In genomic region chr11:52268104-52268835, GRCm38 (mm10) we compare ENCODE assay signal across 9 mouse cellular contexts. TPM values are rescaled to one million over a fixed set of nuclear protein-coding genes. Genes with fewer than 3 reads are reported as not detected.
DNase-seq lines count a peak whose midpoint lies in the region; ATAC-seq and TF ChIP-seq lines count a peak whose summit lies in the region.
"Had no signal": no experiment of that assay in that cellular context is flagged by ENCODE, and none has a peak within 500 bp of the region (broad histone marks: within the 10 kb centered on the region; RNA-seq: fewer than 3 reads in every experiment).

No protein-coding gene starts in this region.

- H3K27ac ChIP-seq in heart, embryonic 13.5 days (replicated peaks) = 0 out of 2 replicates have a peak overlapping the region, but pooled peaks have one; percentile 20
- no peak overlapping the region for H3K27ac ChIP-seq in gastrocnemius, adult 2 months

- no peak overlapping the region for H3K4me3 ChIP-seq in heart, embryonic 13.5 days
- H3K4me3 ChIP-seq in gastrocnemius, adult 2 months = no peak overlapping the region

- DNase-seq in heart, postnatal 25 days (ENCODE audit: low spot score) = no peak
- peak; percentile 80 for DNase-seq in induced T-regulatory cell, adult 2 months (ENCODE audit: low read depth)
- DNase-seq in ovary, postnatal 10 days (ENCODE audit: low spot score) = no peak
- DNase-seq in gastrocnemius, adult 2 months = no peak
- no peak for DNase-seq in left cerebral cortex, adult 8-10 months (ENCODE audit: low spot score in 2 of 2)

- TF ChIP-seq CTCF in gastrocnemius, adult 2 months (IDR thresholded peaks at IDR 0.05) = no peak

- no peaks in the 10 kb centered on the region for H3K9me3 ChIP-seq in heart, embryonic 13.5 days

- intact Hi-C loops in heart, postnatal 25 days (cut with DNase I) = no loop called here
- intact Hi-C loops in gastrocnemius, adult 2 months (cut with DNase I) = no loop called here

- WGBS in heart, embryonic 13.5 days = 41% methylated on average over 7 of the region's 7 CpGs

- no peak overlapping the region for H3K9ac ChIP-seq in heart, embryonic 13.5 days

- peaks cover 60% of the 10 kb centered on the region for H3K4me1 ChIP-seq in heart, embryonic 13.5 days

- no peak overlapping the region for H3K4me2 ChIP-seq in heart, embryonic 13.5 days

- 0 out of 2 replicates have a peak, but pooled peaks have one; percentile 12 for ATAC-seq in heart, embryonic 13.5 days (ENCODE audit: extremely low read depth, insufficient number of reproducible peaks, low FRiP score, low TSS enrichment)
- peak; percentile 56 for ATAC-seq in CD4-positive, CD25-positive, alpha-beta regulatory T cell, adult 4 months
- ATAC-seq in megakaryocyte progenitor cell, adult 5-6 weeks (replicated peaks; ENCODE audit: poor library complexity) = 0 out of 2 replicates have a peak, but pooled peaks have one; percentile 27

- no peaks in the 10 kb centered on the region for H3K36me3 ChIP-seq in heart, embryonic 13.5 days

- H3K27me3 ChIP-seq in heart, embryonic 13.5 days (replicated peaks) = no peaks in the 10 kb centered on the region

RNA-seq across cellular contexts. Expression of gene Tcf7, which starts 14.5 kb away (rescaled TPM):
- 3.5 and 4.3 TPM in 2 replicates for polyA plus RNA-seq in heart, embryonic 13.5 days (2015; fragmentation: Nextera tagmentation; extraction: Ambion mirVana)
- under 1 TPM; 0.70 to 0.75 TPM for total RNA-seq in heart, postnatal 25 days (2021)
- polyA plus RNA-seq in CD4-positive, CD25-positive, alpha-beta regulatory T cell, adult 4 months (2017; shearing (Covaris generic)) = 100 to 1,000 TPM; 246 to 283 TPM
- total RNA-seq in megakaryocyte progenitor cell, adult 5-6 weeks (2015) = 1.0 and 2.6 TPM in 2 replicates
- 0.64 TPM in 1 of 2 replicates, not detected in the other for total RNA-seq in megakaryocyte progenitor cell, adult 5-6 weeks (2017)
- total RNA-seq in gastrocnemius, adult 2 months (2021) = under 1 TPM; 0.31 to 0.59 TPM
- 1 to 10 TPM; 5.9 to 6.6 (median 6.3) TPM for total RNA-seq in left cerebral cortex, adult 8-10 months (2022)

RNA-seq across cellular contexts. Expression of gene Skp1a, which starts 36.5 kb away (rescaled TPM):
- polyA plus RNA-seq in heart, embryonic 13.5 days (2015; fragmentation: Nextera tagmentation; extraction: Ambion mirVana) = 467 and 522 TPM in 2 replicates
- total RNA-seq in heart, postnatal 25 days (2021) = 100 to 1,000 TPM; 236 to 255 TPM
- polyA plus RNA-seq in CD4-positive, CD25-positive, alpha-beta regulatory T cell, adult 4 months (2017; shearing (Covaris generic)) = 100 to 1,000 TPM; 212 to 326 TPM
- total RNA-seq in megakaryocyte progenitor cell, adult 5-6 weeks (2015) = 251 and 286 TPM in 2 replicates
- 254 and 291 TPM in 2 replicates for total RNA-seq in megakaryocyte progenitor cell, adult 5-6 weeks (2017)
- total RNA-seq in gastrocnemius, adult 2 months (2021) = 100 to 1,000 TPM; 269 to 292 TPM
- total RNA-seq in left cerebral cortex, adult 8-10 months (2022) = 100 to 1,000 TPM; 448 to 504 (median 464) TPM

RNA-seq across cellular contexts. Expression of gene Olfr1371, which starts 54.5 kb away (rescaled TPM):
- polyA plus RNA-seq in heart, embryonic 13.5 days (2015; fragmentation: Nextera tagmentation; extraction: Ambion mirVana) = not detected in 2 replicates
- not detected for total RNA-seq in heart, postnatal 25 days (2021)
- not detected for polyA plus RNA-seq in CD4-positive, CD25-positive, alpha-beta regulatory T cell, adult 4 months (2017; shearing (Covaris generic))
- not detected in 2 replicates for total RNA-seq in megakaryocyte progenitor cell, adult 5-6 weeks (2015)
- total RNA-seq in megakaryocyte progenitor cell, adult 5-6 weeks (2017) = not detected in 2 replicates
- total RNA-seq in gastrocnemius, adult 2 months (2021) = not detected
- total RNA-seq in left cerebral cortex, adult 8-10 months (2022) = not detected
- total RNA-seq: left cerebral cortex, postnatal 10 days had no signal
